Mouse (Mus musculus) left cerebral cortex, adult 8-10 months (tissue): Measurements from ENCODE around the gene Dek. TPM values are rescaled to one million over a fixed set of nuclear protein-coding genes. Genes with fewer than 3 reads are reported as not detected.

ENCODE experiments used
- DNase-seq, 2 experiments: peaks; one replicate each; pipeline ENCODE4 v3.0.0; 2022; ENCODE audit warnings: low spot score in 2 of 2
- total RNA-seq, 4 experiments: library from RNA; stranded (reverse); gene quantifications; 2 replicates each; pipeline ENCODE4 v1.2.4; 2022

Dek gene
- total RNA-seq, 4 experiments from 2014 or later, result 53.1 to 58.2 (median 56.6) TPM

DNA sequence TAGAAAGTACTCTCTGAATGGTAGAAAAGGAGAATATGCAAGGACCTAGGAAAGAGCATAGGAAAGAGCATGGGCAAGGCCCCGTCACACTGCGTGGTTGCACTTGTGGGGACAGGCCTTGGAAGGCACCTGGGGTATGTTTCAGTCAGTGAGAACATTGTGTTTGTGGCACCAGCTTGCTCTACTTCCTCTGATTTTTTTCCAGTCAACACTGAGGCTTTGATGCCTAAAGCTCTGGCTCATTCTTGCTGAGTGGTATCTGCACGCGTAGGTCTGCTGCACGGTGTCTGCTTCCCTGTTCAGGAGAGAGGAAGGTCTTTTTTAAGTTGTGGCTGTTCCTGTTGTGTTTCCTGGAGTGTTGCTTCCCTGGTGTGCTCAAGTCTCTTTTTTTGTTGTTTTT is 49.2 kb downstream of the Dek start:
- no peak for DNase-seq

- peak in 1 of 2 experiments; percentile 82 for DNase-seq
These were observed 49.9 kb downstream of the Dek start for GRCm38 (mm10) chr13:47056126-47056525.

DNA sequence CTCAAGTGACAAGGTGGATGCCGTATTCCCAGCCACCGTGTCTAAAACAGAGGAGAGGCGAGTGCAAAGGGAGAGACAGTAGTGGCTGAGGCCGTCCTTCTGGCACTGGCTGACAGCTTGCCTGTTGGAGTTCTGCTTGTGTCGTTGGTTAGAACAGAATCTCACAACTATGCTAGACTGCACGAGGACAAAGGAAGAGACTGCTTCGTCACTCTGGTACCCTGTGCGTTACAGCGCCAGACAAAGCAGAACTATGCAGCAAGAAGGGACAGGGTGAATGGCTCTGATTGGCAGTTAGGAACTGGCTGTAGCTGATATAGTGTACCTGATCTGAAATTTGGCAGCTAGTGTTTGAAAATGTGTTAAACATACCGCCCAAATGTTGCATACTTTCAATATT is 52.0 kb downstream of the Dek start:
- no peak for DNase-seq

DNA sequence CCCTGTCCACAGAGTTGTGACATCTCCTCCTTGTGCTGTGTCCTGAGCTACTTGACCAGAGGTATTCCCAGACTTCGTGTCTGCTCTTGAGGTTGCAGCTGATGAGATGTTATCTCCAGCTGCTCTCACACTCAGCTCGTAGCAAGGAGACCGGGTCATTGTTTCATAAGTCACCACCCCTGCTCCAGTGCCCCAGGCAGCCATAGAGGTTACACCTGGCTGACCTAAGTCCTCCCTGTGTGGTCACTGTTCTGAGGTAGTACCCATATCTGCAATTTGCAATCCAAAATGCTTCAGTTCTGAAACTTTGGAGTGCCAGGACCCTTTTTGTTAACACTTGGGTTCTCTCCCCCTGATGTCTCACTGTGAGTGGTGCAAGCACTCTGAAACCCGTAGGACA is 56.0 kb downstream of the Dek start:
- no peak for DNase-seq

DNA sequence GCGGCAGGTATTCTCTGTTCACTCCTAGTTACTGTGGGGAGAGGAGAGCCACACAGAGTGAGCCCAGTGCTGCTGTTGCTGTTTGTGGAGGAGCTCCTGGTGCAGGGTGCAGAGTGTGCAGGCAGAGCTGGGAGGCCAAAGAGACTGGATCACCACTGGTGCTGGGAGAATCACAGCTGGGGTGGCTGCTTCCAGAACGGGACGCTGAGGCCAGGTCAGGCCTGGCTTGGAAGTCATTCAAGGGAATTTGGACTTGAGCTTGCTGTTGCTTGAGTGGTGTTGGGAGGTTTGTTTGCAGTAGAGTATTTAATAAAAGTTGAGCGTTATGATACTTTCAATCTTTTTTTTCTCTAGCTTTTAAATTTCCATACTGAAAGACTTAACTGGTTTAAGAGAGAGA is 58.0 kb downstream of the Dek start:
- no peak for DNase-seq

DNA sequence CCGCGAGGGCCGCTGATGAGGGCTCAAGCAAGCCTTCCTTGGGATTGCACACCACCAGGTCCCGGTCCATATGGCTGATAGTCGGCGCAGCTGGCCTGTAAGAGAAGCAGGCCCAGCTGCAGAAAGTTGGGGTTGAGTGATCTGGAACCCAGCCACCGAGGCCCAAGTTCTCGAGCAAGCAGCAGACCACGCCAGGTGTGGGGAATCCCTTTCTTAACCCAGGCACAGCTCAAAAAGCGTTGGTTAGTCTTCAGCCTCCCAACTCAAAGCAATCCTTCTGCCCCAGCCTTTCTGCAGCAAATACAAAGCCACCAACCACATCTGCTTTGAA is 61.4 kb downstream of the Dek start, which contains the start of gene Tpmt:
Gene Tpmt (minus strand): TSS at position 121 of the 331 bp plus-strand sequence.
- peak in 1 of 2 experiments; percentile 13 for DNase-seq

DNA sequence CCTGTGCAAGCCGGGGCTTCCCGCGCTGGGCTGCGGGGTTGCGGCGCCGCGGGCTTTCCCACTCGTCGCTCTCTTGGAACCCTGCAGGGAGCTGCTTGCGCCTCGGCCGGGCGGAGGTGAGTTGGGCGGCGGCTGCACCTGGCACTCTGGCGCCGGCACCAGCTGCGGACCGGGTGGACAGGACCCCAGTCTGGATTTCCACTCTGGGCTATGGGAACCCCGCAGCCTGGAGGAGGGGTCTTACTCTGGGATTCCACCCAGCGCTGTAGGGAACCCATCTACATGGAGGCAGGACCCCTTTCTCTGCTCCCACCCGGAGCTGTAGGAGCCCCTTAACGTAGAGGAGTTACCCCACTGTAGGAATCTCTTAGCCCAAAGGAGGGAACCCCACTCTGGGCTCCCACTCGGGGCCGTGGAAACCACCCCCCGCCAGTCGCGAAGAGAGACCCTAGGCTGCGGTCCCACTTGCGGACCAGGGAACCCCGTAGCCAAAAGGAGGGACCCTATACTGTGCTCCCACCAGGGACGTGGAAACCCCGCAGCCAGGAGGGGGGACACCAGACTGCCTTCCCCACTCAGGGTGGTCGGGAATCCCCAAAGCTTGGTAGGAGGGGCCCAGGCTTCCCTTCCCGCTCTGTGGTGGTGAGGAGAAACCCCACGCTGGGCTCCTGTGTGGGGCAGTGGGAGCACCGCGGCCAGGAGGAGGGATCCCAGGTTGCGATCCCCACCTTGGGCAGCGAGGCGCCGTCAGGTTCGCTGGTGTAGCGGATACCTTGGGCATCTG is 62.0 kb downstream of the Dek start:
- no peak for DNase-seq

- peak; percentile 91 to 97 for DNase-seq
These were observed 62.8 kb downstream of the Dek start, which contains the start of gene Kdm1b for GRCm38 (mm10) chr13:47043030-47043680. TSS of gene Kdm1b (plus strand) at chr13:47043499.

DNA sequence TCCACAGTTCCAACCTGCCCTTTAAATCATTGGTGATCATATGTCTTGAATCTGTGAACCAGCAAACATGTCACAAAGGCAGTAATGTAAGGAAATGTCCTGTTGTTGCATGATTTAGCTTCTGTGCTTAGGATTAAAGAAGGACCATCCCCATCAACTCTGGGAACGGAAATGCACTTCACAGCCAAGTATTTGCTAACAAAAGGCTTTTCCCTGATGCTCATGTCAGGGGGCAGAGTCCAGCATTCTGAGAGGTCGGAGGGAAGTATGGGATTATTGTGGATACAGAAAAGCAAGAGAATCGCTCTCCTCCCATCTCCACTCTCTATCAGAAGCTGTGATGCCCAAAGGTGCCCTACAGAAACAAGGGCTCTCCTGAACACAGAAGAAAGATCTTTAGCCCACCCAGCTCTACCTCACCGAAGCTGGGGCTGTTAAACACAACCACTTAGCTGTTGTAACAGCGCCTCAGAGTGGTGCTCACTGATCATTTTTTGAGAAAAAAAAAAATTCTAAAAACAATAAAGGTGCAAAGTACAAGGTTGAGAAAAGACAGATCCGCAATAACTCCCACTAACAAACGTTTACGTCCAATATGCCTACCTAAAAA is 63.9 kb downstream of the Dek start:
- no peak for DNase-seq

GRCm38 (mm10) chr13:47040061-47040460 is 65.9 kb downstream of the Dek start:
- DNase-seq, result no peak

GRCm38 (mm10) chr13:47037946-47038345 is 68.1 kb downstream of the Dek start:
- no peak for DNase-seq

Other genes starting within 250 kb of the Dek start
- gene Kif13a, start 176.3 kb downstream of the Dek start, total RNA-seq, result 10 to 100 TPM; 25.6 to 27.6 (median 26.7) TPM
- gene Nhlrc1, start 91.4 kb downstream of the Dek start, total RNA-seq, result 10 to 100 TPM; 15.9 to 17.9 (median 17.3) TPM
- 10 to 100 TPM in 1 of 4 experiments, 1 to 10 TPM in 3; 7.5 to 11.3 (median 8.5) TPM for gene Kdm1b, start 62.7 kb downstream of the Dek start, total RNA-seq
- 10 to 100 TPM; 10.3 to 12.8 (median 10.5) TPM for gene Tpmt, start 61.5 kb downstream of the Dek start, total RNA-seq
- gene Rnf144b, start 16.5 kb upstream of the Dek start, total RNA-seq, result 10 to 100 TPM; 23.9 to 28.6 (median 26.7) TPM